Mouse (Mus musculus) neural tube, embryonic 15.5 days (tissue): ENCODE data around the gene Zfr2. TPM values are rescaled to one million over a fixed set of nuclear protein-coding genes. Genes with fewer than 3 reads are reported as not detected.

ENCODE experiments used
- ATAC-seq: fragments of 200-750 bp; cut with Nextera tagmentation; 2 replicates; pipeline ENCODE4 v1.8.0; 2017; ENCODE audit warnings: mild to moderate bottlenecking, moderate TSS enrichment, moderate library complexity; ENCODE audit not compliant: low FRiP score
- H3K27ac ChIP-seq: fragments of 300-500 bp; sonication (generic); replicated peaks from 2 replicates; pipeline ENCODE4 v1.5.1; 2015; ENCODE audit warnings: mild to moderate bottlenecking, inconsistent platforms
- H3K27me3 ChIP-seq: fragments of 300-500 bp; sonication (generic); replicated peaks from 2 replicates; pipeline ENCODE4 v1.6.1; 2015; ENCODE audit warnings: inconsistent platforms
- H3K36me3 ChIP-seq: fragments of 300-500 bp; sonication (generic); 2 replicates; pipeline ENCODE4 v1.6.1; 2015; ENCODE audit warnings: inconsistent platforms
- H3K4me1 ChIP-seq: fragments of 300-500 bp; sonication (generic); 2 replicates; pipeline ENCODE4 v1.6.1; 2015; ENCODE audit warnings: inconsistent platforms
- H3K4me2 ChIP-seq: fragments of 300-500 bp; sonication (generic); 2 replicates; pipeline ENCODE4 v1.6.1; 2015; ENCODE audit warnings: inconsistent platforms, mild to moderate bottlenecking, moderate library complexity
- H3K4me3 ChIP-seq: fragments of 300-500 bp; sonication (generic); replicated peaks from 2 replicates; pipeline ENCODE4 v1.5.1; 2015; ENCODE audit warnings: mild to moderate bottlenecking, inconsistent platforms
- H3K9ac ChIP-seq: fragments of 300-500 bp; sonication (generic); replicated peaks from 2 replicates; pipeline ENCODE4 v1.6.1; 2015; ENCODE audit warnings: mild to moderate bottlenecking, inconsistent platforms
- H3K9me3 ChIP-seq: fragments of 300-500 bp; sonication (generic); replicated peaks from 2 replicates; pipeline ENCODE4 v1.6.1; 2016; ENCODE audit warnings: inconsistent platforms
- WGBS: fragments of 180-500 bp; shearing (Covaris S2); methylation state at CpG from one replicate; pipeline ENCODE4 v1.1.7; 2015; ENCODE audit warnings: mixed read lengths; 5-methylcytosine and 5-hydroxymethylcytosine counted together
- polyA plus RNA-seq: library from polyadenylated mRNA; unstranded; fragments of >200 nt; fragmentation: Nextera tagmentation; extraction: Ambion mirVana; gene quantifications from 2 replicates; pipeline ENCODE4 v1.2.1, GENCODE M21; 2015

The Zfr2 gene
- polyA plus RNA-seq, 1 experiment from 2014 or later: 31.9 TPM

GRCm38 (mm10) chr10:81252424-81253419 lies 19.8 kb downstream of the Zfr2 start, which contains the start of gene Matk:
Gene Matk (plus strand): TSS chr10:81252935.
- H3K27me3 ChIP-seq: peaks cover 28% of the 10 kb centered on the region
- H3K4me3 ChIP-seq: peak within 1 kb of the TSS; percentile 38
- ATAC-seq: peak; percentile 84
- peaks cover 16% of the 10 kb centered on the region; the same call in 1 of the 2 replicates for H3K36me3 ChIP-seq
- 7% methylated on average over 44 of the region's 44 CpGs for WGBS
- no peaks in the 10 kb centered on the region for H3K9me3 ChIP-seq
- H3K27ac ChIP-seq: peak within 1 kb of the TSS; percentile 70
- H3K4me1 ChIP-seq: peaks cover 25% of the 10 kb centered on the region
- peak within 1 kb of the TSS; percentile 70 for H3K4me2 ChIP-seq
- H3K9ac ChIP-seq: peak within 1 kb of the TSS; percentile 49

- ATAC-seq: no peak
- Histone ChIP-seq H3K27ac (no peak overlapping the region), H3K9ac (no peak overlapping the region), H3K4me1 (peaks cover 43% of the 10 kb centered on the region), H3K27me3 (peaks cover 48% of the 10 kb centered on the region), H3K4me2 (no peak overlapping the region), H3K4me3 (no peak overlapping the region), H3K36me3 (0 out of 2 replicates have a peak, but pooled peaks cover 3% of the 10 kb centered on the region), H3K9me3 (no peaks in the 10 kb centered on the region)
- WGBS: 48% methylated on average over 1 of the region's 1 CpGs
These were observed 21.9 kb downstream of the Zfr2 start for GRCm38 (mm10) chr10:81254886-81255285.

- 1% methylated on average over 62 of the region's 62 CpGs for WGBS
- peak; percentile 12; the same call in 1 of the 2 replicates for ATAC-seq
- Histone ChIP-seq H3K36me3 (peaks cover 18% of the 10 kb centered on the region), H3K9me3 (no peaks in the 10 kb centered on the region), H3K27me3 (peaks cover 37% of the 10 kb centered on the region), H3K4me1 (peaks cover 37% of the 10 kb centered on the region), H3K4me3 (peak overlapping the region; percentile 54), H3K27ac (no peak overlapping the region), H3K9ac (peak overlapping the region; percentile 57), H3K4me2 (peak overlapping the region; percentile 93)
These were observed 24.4 kb downstream of the Zfr2 start for GRCm38 (mm10) chr10:81257158-81258039.

- ATAC-seq: no peak
- no peak overlapping the region for H3K4me3 ChIP-seq
- peaks cover 37% of the 10 kb centered on the region for H3K27me3 ChIP-seq
- no peak overlapping the region for H3K27ac ChIP-seq
- H3K4me2 ChIP-seq: 0 out of 2 replicates have a peak overlapping the region, but pooled peaks have one; percentile 2
- peaks cover 35% of the 10 kb centered on the region for H3K36me3 ChIP-seq
- H3K9ac ChIP-seq: 0 out of 2 replicates have a peak overlapping the region, but pooled peaks have one; percentile 17
- WGBS: 47% methylated on average over 21 of the region's 21 CpGs
- no peaks in the 10 kb centered on the region for H3K9me3 ChIP-seq
- peaks cover 28% of the 10 kb centered on the region for H3K4me1 ChIP-seq
These were observed 26.4 kb downstream of the Zfr2 start for GRCm38 (mm10) chr10:81259225-81259884.

- no peak for ATAC-seq
- H3K27me3 ChIP-seq: peaks cover 37% of the 10 kb centered on the region
- H3K4me3 ChIP-seq: no peak overlapping the region
- H3K4me1 ChIP-seq: peaks cover 41% of the 10 kb centered on the region
- H3K9me3 ChIP-seq: no peaks in the 10 kb centered on the region
- peaks cover 45% of the 10 kb centered on the region for H3K36me3 ChIP-seq
- H3K9ac ChIP-seq: no peak overlapping the region
- H3K27ac ChIP-seq: no peak overlapping the region
- H3K4me2 ChIP-seq: no peak overlapping the region
- WGBS: 95% methylated on average over 4 of the region's 4 CpGs
These were observed 28.1 kb downstream of the Zfr2 start for GRCm38 (mm10) chr10:81261025-81261424.

- WGBS: 98% methylated on average over 8 of the region's 8 CpGs
- peaks cover 43% of the 10 kb centered on the region for H3K36me3 ChIP-seq
- ATAC-seq: no peak
- no peak overlapping the region for H3K27ac ChIP-seq
- 0 out of 2 replicates have a peak, but pooled peaks cover under 1% of the 10 kb centered on the region for H3K27me3 ChIP-seq
- H3K4me1 ChIP-seq: peaks cover 39% of the 10 kb centered on the region
- H3K4me2 ChIP-seq: peak overlapping the region; percentile 66
- H3K4me3 ChIP-seq: peak overlapping the region; percentile 88
- H3K9ac ChIP-seq: peak overlapping the region; percentile 80; the same call in 1 of the 2 replicates
- no peaks in the 10 kb centered on the region for H3K9me3 ChIP-seq
These were observed 32.6 kb downstream of the Zfr2 start for GRCm38 (mm10) chr10:81265540-81265939.

GRCm38 (mm10) chr10:81266211-81267105 lies 33.5 kb downstream of the Zfr2 start, which contains the start of the genes Mrpl54 and Apba3:
Gene Mrpl54 (minus strand): TSS chr10:81266934.
Gene Apba3 (plus strand): TSS chr10:81266960.
- WGBS: under 1% methylated on average over 48 of the region's 48 CpGs
- peak within 1 kb of the TSS; percentile 95 for H3K27ac ChIP-seq
- H3K4me1 ChIP-seq: peaks cover 39% of the 10 kb centered on the region
- H3K9me3 ChIP-seq: no peaks in the 10 kb centered on the region
- H3K36me3 ChIP-seq: peaks cover 44% of the 10 kb centered on the region
- ATAC-seq: peak; percentile 91
- H3K4me3 ChIP-seq: peak within 1 kb of the TSS; percentile 88
- peak within 1 kb of the TSS; percentile 82 for H3K4me2 ChIP-seq
- peak within 1 kb of the TSS; percentile 80 for H3K9ac ChIP-seq
- no peaks in the 10 kb centered on the region for H3K27me3 ChIP-seq

GRCm38 (mm10) chr10:81268056-81268455 lies 35.1 kb downstream of the Zfr2 start:
- peak overlapping the region; percentile 54 for H3K27ac ChIP-seq
- WGBS: 6% methylated on average over 23 of the region's 23 CpGs

GRCm38 (mm10) chr10:81268643-81269412 lies 35.9 kb downstream of the Zfr2 start:
- no peaks in the 10 kb centered on the region for H3K27me3 ChIP-seq
- no peak overlapping the region for H3K27ac ChIP-seq
- H3K9me3 ChIP-seq: no peaks in the 10 kb centered on the region
- H3K9ac ChIP-seq: peak overlapping the region; percentile 88
- peak overlapping the region; percentile 66 for H3K4me3 ChIP-seq
- WGBS: 85% methylated on average over 16 of the region's 16 CpGs
- peak overlapping the region; percentile 82 for H3K4me2 ChIP-seq
- H3K4me1 ChIP-seq: peaks cover 39% of the 10 kb centered on the region
- peaks cover 48% of the 10 kb centered on the region for H3K36me3 ChIP-seq
- no peak for ATAC-seq

More at GRCm38 (mm10) chr10:81268056-81268455, 35.1 kb downstream of the Zfr2 start:
- ATAC-seq: peak; percentile 58
- Histone ChIP-seq H3K9me3 (no peaks in the 10 kb centered on the region), H3K36me3 (peaks cover 49% of the 10 kb centered on the region), H3K4me2 (peak overlapping the region; percentile 82), H3K9ac (peak overlapping the region; percentile 88), H3K4me3 (peak overlapping the region; percentile 66), H3K4me1 (peaks cover 39% of the 10 kb centered on the region), H3K27me3 (no peaks in the 10 kb centered on the region)
